Mouse (Mus musculus) gastrocnemius, adult 2 months (tissue): ENCODE data around the gene Rhot2. TPM values are rescaled to one million over a fixed set of nuclear protein-coding genes. Genes with fewer than 3 reads are reported as not detected.

ENCODE experiments used
- DNase-seq: peaks from one replicate; pipeline ENCODE4 v3.0.0; 2022
- H3K27ac ChIP-seq: fragments of 200-600 bp; 2 replicates; pipeline ENCODE4 v1.8.1; 2022; ENCODE audit warnings: mild to moderate bottlenecking
- H3K4me3 ChIP-seq: fragments of 200-600 bp; 2 replicates; pipeline ENCODE4 v1.8.1; 2022; ENCODE audit warnings: mild to moderate bottlenecking, moderate library complexity
- CTCF ChIP-seq: fragments of 200-600 bp; IDR thresholded peaks from 2 replicates; pipeline ENCODE4 v1.8.1; 2022; ENCODE audit warnings: antibody characterized with exemption, mild to moderate bottlenecking, moderate library complexity
- intact Hi-C: fragments of 180-260 bp; cut with DNase I; formaldehyde crosslinking; loops from one replicate; pipeline ENCODE4 v1.15.1; 2025
- total RNA-seq, 2 experiments: library from RNA; stranded (reverse); gene quantifications; 2 replicates each; pipeline ENCODE4 v1.2.3; 2021

The Rhot2 gene
- total RNA-seq, 2 experiments from 2014 or later = 58.1 to 89.3 TPM

GRCm38 (mm10) chr17:25836397-25837075, 8.1 kb downstream of the Rhot2 start:
- intact Hi-C loops = no loop called here
- H3K27ac ChIP-seq = peak overlapping the region; percentile 99
- TF ChIP-seq CTCF = no peak

DNA sequence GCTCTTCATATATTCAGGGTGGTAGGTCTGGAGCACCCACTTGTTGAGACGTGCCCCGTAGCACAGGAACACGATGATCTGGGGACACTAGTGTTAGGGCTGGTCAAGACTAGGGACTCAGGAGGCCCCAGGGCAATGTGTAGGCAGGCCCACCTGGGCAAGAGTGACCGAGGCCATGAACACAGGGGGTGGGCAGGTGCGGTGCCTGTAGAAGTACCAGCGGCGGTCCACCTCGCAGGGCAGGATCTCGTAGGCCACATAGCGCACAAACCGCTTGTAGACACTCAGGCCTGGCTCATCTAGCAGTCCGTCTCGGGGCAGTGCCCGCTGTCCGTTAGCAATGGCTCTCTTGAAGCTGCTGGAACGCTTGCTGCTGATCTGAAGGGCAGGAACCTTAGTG, 8.8 kb downstream of the Rhot2 start:
- no peak for DNase-seq
- no peak for TF ChIP-seq CTCF
- Histone ChIP-seq H3K27ac (peak overlapping the region; percentile 99), H3K4me3 (peak overlapping the region; percentile 95)
- intact Hi-C loops = no loop called here

More at GRCm38 (mm10) chr17:25836397-25837075, 8.1 kb downstream of the Rhot2 start:
- peak; percentile 66 for DNase-seq
- H3K4me3 ChIP-seq = peak overlapping the region; percentile 95

DNA sequence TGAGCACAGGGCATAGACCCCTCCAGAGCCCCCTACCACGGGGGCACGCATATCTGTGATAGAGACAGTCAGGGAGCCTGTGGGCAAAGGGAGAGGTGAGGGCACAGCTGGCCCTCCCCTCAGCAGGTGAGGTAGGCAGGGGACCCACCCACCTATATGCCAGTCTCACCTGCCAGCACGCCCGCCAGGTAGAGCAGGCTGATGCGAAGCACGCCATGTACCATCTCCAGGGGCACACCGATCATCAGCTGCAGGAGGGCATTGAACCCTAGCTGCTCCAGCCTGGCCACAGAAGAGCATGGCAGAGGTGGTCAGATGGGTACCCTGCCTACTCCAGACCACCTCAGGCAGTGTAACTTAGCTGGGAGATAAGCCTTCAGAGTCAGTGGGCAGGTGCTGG, 9.3 kb downstream of the Rhot2 start:
- peak overlapping the region; percentile 95 for H3K4me3 ChIP-seq
- DNase-seq = no peak
- peak overlapping the region; percentile 99 for H3K27ac ChIP-seq
- intact Hi-C loops = no loop called here
- no peak for TF ChIP-seq CTCF

DNA sequence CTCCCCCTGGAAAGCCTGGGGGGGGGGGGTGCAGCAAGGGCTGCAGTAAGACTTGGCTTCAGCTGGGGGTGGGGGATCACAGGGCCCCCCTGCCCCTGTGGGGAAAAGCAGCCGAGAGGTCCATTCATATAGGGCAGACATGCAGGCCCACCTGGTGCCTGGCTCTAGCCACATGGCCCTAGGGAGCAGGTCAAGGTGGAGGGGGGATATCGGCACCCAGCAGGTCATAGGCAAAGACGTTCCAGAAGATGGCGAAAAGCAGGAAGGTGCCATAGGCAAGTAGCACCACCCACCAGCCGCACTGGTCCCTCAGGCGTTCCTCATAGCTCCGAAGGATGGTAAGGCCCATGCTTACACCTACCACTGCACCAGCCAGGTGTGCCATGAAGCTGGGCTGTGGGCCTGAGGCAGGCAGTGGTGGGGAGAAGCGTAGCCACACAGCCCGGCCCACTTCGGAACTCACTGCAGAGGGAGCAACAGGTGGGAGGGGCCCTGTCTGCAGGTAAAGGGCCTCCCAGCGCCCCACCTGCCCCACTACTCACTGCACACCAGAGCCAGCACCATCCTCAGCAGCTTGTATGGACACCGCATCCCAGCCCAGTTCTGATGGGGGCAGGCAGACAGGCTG, 9.9 kb downstream of the Rhot2 start:
- intact Hi-C loops = loop anchor here (5.0 kb wide), 1 partner anchor 33 kb away; the partner anchor contains the start of gene Mcrip2
- no peak for DNase-seq
- no peak for TF ChIP-seq CTCF
- H3K4me3 ChIP-seq = peak overlapping the region; percentile 95
- H3K27ac ChIP-seq = peak overlapping the region; percentile 99

DNA sequence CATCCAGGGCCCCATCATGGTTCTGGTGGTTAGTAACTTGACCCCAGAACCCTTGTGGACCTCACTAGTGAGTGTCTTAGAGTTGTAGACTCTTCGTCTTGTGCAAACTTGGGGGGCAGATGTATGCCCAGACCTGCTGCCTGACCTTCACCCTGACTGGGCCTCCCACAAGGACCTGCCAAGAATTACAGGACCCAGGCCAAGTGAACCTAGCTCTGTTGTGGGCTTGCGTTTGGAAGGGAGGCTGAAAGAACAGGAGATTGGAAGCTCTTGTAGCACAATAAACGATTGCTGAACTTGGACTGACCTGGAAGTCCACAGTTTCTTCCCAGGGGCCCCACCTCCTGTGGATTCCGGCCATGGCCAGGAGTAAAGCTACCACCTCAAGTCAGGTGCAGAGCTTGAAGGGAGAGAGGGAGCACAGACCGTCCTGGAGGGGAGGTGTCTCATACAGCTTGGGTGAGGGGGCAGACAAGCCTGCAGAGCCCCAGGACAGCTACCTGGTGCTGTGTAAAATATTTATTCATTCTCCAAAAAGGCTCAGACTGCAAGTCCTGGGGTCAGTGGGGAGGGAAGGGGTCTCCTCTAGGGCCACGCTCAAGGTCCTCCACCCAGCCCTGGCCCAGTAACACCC, 10.6 kb downstream of the Rhot2 start:
- DNase-seq = peak; percentile 58
- peak overlapping the region; percentile 99 for H3K27ac ChIP-seq
- peak overlapping the region; percentile 95 for H3K4me3 ChIP-seq
- no peak for TF ChIP-seq CTCF
- intact Hi-C loops = loop anchor here (5.0 kb wide), 1 partner anchor 33 kb away; the partner anchor contains the start of gene Mcrip2

DNA sequence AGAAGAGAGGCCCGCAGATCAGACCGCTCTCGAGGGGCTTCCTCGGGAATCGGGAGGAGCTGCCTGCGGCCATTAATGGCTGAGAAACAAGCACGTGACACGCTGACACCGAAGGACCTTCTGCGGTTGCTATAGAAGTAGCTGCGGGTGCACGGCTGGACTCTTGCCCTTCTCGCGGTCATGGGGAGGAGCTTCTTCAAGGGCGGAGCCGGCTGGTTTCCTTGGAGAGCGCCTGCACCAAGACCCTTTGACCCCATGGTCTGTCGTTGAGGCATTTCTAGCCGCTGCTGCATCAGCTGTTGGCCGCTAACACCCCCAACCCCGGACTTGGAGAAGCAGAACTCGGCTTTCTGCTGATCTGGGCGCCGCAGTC, 11.4 kb downstream of the Rhot2 start, which contains the start of gene Stub1:
Gene Stub1, minus strand, starts transcription at position 114 of the 373 bp plus-strand sequence.
- DNase-seq = peak; percentile 97
- peak within 1 kb of the TSS; percentile 99 for H3K27ac ChIP-seq
- no peak for TF ChIP-seq CTCF
- peak within 1 kb of the TSS; percentile 95 for H3K4me3 ChIP-seq
- intact Hi-C loops = loop anchor here (5.0 kb wide), 1 partner anchor 34 kb away; the partner anchor contains the start of gene Mcrip2

DNA sequence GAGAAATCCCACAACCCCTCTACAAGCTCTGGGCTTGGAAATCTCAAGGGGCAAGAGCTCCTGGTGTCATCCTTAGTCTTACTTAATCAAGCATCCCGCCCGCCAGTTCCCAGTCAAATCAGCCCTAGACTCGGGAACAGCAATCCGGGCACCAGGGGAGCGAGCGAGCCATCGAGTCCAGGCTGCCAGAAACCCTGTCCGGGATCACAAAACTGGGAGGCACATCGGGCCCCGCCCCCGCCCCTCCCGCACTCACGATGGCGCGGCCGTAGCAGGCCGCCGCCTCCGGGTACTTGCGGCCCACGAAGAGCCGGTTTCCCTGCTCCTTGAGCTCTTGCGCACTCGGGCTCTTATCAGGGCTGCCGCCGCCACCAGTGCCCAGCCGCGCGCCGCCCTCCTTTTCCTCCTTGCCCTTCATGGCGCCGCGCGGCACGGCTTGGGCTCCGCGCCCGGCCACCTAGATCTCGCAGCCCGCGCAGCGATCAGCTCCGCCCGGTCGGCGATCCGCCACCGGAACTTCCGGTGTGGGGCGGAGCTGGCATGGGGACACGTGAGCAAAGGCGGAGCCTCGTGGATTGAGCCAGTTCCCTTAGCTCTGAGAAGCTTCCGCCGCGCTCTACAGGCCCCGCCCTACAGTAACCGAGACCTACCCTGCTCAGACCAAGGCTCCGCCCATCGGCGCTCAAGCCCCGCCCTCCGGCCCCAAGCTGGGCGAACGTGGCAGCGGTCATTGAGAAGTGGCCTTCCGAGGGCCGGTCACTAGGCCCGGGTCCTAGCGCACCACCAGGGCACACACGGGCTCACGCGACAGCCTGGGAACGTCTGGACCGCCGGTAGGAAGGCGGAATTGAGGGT, 12.0 kb downstream of the Rhot2 start:
- intact Hi-C loops = loop anchor here (5.0 kb wide), 1 partner anchor 35 kb away; the partner anchor contains the start of gene Mcrip2
- no peak; the same call in 1 of the 2 replicates for TF ChIP-seq CTCF
- peak; percentile 100 for DNase-seq
- Histone ChIP-seq H3K4me3 (peak overlapping the region; percentile 95), H3K27ac (peak overlapping the region; percentile 99)

DNA sequence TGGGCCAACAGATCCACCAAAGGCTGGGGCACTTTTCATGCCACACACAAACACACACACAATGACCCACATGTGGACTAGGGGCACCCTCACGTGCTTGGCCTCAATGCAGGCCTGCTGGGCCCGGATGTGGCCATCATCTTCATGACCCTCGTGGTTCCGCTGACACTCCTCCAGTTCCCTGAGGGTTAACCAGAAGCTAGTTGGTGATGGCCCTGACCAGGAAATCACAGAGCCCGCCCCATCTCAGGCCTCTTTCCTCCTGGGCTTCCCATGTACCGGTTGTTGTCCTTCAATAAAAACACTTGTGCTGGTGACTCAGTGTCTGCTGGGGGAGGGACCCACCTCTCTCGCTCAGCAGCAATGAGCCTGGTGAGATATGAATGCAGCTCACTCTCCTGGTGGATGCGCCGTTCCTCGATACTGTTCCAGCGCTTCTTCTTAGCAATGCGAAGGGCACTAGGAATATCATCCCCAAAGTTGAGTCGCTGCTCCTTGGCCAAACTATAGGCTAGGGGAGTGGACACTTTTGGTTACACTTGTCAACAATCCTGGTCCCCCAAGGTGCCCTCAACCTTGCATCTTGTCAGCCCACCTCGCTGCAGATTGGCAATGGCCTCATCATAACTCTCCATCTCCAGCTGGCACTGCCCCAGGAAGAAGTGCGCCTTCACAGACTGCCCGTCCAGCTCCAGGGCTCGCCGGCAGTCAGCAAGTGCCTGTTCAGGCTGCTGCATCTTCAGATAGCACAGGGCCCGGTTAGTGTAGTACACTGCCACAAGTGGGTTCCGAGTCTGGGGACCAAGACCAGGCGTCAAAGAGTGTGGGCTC, 13.0 kb downstream of the Rhot2 start:
- intact Hi-C loops = loop anchor here (5.0 kb wide), 1 partner anchor 36 kb away; the partner anchor contains the start of gene Mcrip2
- no peak for TF ChIP-seq CTCF
- peak overlapping the region; percentile 99 for H3K27ac ChIP-seq
- peak overlapping the region; percentile 95 for H3K4me3 ChIP-seq
- peak; percentile 65 for DNase-seq

- intact Hi-C loops = loop anchor here (5.0 kb wide), 1 partner anchor 36 kb away; the partner anchor contains the start of gene Mcrip2
- TF ChIP-seq CTCF = no peak
- Histone ChIP-seq H3K27ac (peak overlapping the region; percentile 99; the same call in 1 of the 2 replicates), H3K4me3 (peak overlapping the region; percentile 95)
- DNase-seq = peak; percentile 21
Measured at GRCm38 (mm10) chr17:25830806-25831431, 13.7 kb downstream of the Rhot2 start.

GRCm38 (mm10) chr17:25830200-25830753, 14.4 kb downstream of the Rhot2 start:
- TF ChIP-seq CTCF = no peak
- intact Hi-C loops = loop anchor here (5.0 kb wide), 1 partner anchor 37 kb away; the partner anchor contains the start of gene Mcrip2
- no peak overlapping the region for H3K27ac ChIP-seq
- peak; percentile 15 for DNase-seq
- H3K4me3 ChIP-seq = no peak overlapping the region
